Mouse (Mus musculus): ENCODE measurements around the gene Maats1. TPM values are rescaled to one million over a fixed set of nuclear protein-coding genes. Genes with fewer than 3 reads are reported as not detected.

Gene Maats1
- polyA plus RNA-seq (2012; rRNA removed) = 0.04 TPM in 1 of 2 replicates, not detected in the other

DNA sequence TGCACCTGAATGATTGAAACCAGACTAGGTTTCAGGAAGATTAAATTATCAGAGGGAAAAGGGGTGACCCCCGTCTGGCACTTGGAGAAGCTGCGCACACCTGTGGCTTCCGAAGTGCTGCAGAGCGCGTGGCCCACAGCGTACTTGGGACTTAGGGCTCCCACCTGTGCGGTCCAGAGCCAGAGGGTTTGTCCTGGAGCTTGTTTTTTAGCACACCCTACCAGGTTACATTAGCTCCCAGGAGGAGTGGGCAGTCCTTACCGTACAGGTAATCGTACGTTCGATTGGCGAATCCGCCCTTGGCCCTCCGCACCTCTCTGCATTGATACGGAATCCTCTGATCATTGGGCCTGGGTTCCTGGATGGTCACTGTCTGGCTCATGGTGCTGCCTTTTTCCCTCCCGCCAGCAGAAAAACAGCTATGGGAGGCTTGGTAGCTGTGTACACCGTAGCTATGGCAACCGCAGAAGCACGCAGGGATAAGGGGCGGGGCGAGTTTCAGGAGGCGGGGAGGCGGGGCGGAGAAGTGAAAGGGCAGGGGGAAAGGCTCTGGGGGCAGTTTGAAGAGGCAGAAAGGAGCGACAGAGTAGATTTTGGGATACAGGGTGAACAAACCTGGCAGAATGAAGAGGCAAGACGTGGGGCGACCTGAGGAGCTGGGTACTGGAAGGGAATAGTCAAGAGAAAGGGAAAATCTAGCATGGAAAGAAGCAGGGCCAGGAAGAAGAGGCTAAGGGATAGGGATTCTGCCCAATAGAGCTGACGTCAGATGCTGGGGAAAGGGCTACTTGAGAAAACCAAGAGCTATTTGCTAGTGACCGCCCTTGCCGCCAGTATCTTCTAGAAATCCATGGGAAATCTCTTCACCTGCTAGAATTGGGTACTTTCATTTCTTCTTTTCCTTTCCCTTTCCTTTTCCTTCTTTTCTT, at the start of gene Maats1:
Gene Maats1 (minus strand): TSS at position 748 of the 929 bp plus-strand sequence.
- Histone ChIP-seq H3K4me3 (ENCODE audit: extremely low read depth, insufficient read depth, insufficient read length) (peak within 1 kb of the TSS; percentile 23; the same call in 1 of the 2 replicates), H3K4me1 (ENCODE audit: control insufficient read depth, insufficient read depth, insufficient read length) (peaks cover 3% of the 10 kb centered on the region; the same call in 1 of the 2 replicates), H3K27me3 (ENCODE audit: control insufficient read depth, insufficient read depth, low read length) (no peaks in the 10 kb centered on the region), H3K27ac (ENCODE audit: insufficient read depth, low read length) (no peak within 1 kb of the TSS), H3K36me3 (ENCODE audit: control insufficient read depth, insufficient read depth, low read length) (no peaks in the 10 kb centered on the region)
- 39% methylated on average over 30 of the region's 30 CpGs for WGBS
- DNase-seq (ENCODE audit: low read depth in 1 of 2, low spot score in 2 of 2) = peak in 1 of 2 experiments; percentile 16
- TF ChIP-seq POLR2A (IDR thresholded peaks at IDR 0.05; ENCODE audit: low read depth, low read length) (no peak), CTCF (IDR thresholded peaks at IDR 0.05; ENCODE audit: extremely low read depth, insufficient read depth, insufficient read length, insufficient replicate concordance) (no peak)

- WGBS = 87% methylated on average over 7 of the region's 7 CpGs
These were observed 48.4 kb upstream of the Maats1 start for GRCm38 (mm10) chr16:38390322-38390721.

GRCm38 (mm10) chr16:38389284-38389893, 47.4 kb upstream of the Maats1 start:
- DNase-seq (ENCODE audit: low read depth in 1 of 2, low spot score in 2 of 2) = no peak
- TF ChIP-seq POLR2A (IDR thresholded peaks at IDR 0.05; ENCODE audit: low read depth, low read length) = no peak
- no peak for TF ChIP-seq CTCF (IDR thresholded peaks at IDR 0.05; ENCODE audit: extremely low read depth, insufficient read depth, insufficient read length, insufficient replicate concordance)
- no peaks in the 10 kb centered on the region for H3K27me3 ChIP-seq (ENCODE audit: control insufficient read depth, insufficient read depth, low read length)
- H3K36me3 ChIP-seq (ENCODE audit: control insufficient read depth, insufficient read depth, low read length) = no peaks in the 10 kb centered on the region
- H3K4me1 ChIP-seq (ENCODE audit: control insufficient read depth, insufficient read depth, insufficient read length) = no peaks in the 10 kb centered on the region
- no peak overlapping the region for H3K27ac ChIP-seq (ENCODE audit: insufficient read depth, low read length)
- H3K4me3 ChIP-seq (ENCODE audit: extremely low read depth, insufficient read depth, insufficient read length) = no peak overlapping the region
- WGBS = 86% methylated on average over 8 of the region's 8 CpGs

More at GRCm38 (mm10) chr16:38390322-38390721, 48.4 kb upstream of the Maats1 start:
- no peak overlapping the region for H3K4me3 ChIP-seq (ENCODE audit: extremely low read depth, insufficient read depth, insufficient read length)
- no peak overlapping the region for H3K27ac ChIP-seq (ENCODE audit: insufficient read depth, low read length)
- H3K36me3 ChIP-seq (ENCODE audit: control insufficient read depth, insufficient read depth, low read length) = no peaks in the 10 kb centered on the region
- DNase-seq (ENCODE audit: low read depth in 1 of 2, low spot score in 2 of 2) = no peak
- H3K27me3 ChIP-seq (ENCODE audit: control insufficient read depth, insufficient read depth, low read length) = no peaks in the 10 kb centered on the region
- H3K4me1 ChIP-seq (ENCODE audit: control insufficient read depth, insufficient read depth, insufficient read length) = no peaks in the 10 kb centered on the region
- no peak for TF ChIP-seq CTCF (IDR thresholded peaks at IDR 0.05; ENCODE audit: extremely low read depth, insufficient read depth, insufficient read length, insufficient replicate concordance)
- no peak for TF ChIP-seq POLR2A (IDR thresholded peaks at IDR 0.05; ENCODE audit: low read depth, low read length)

DNA sequence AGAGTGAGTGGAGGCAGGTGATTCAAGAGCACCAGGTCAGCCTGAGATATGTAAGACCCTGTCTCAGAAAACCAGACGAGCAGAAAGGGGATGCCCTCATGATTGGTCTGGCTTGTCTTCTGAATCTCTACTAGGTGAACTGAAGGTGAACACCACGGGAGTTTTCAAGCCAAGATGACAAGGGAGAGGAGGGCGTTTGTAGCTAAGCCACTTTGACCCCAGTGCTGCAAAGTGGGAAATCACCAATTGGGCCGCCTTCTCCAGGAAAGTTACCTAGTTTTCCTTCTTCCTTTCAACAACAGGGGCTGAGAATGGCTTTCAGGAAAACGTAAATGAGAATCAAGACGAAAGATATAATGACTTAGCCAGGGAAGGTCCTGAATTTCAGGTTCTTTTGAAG, 46.8 kb upstream of the Maats1 start:
- Histone ChIP-seq H3K27me3 (ENCODE audit: control insufficient read depth, insufficient read depth, low read length) (no peaks in the 10 kb centered on the region), H3K4me3 (ENCODE audit: extremely low read depth, insufficient read depth, insufficient read length) (no peak overlapping the region), H3K4me1 (ENCODE audit: control insufficient read depth, insufficient read depth, insufficient read length) (no peaks in the 10 kb centered on the region), H3K36me3 (ENCODE audit: control insufficient read depth, insufficient read depth, low read length) (no peaks in the 10 kb centered on the region), H3K27ac (ENCODE audit: insufficient read depth, low read length) (no peak overlapping the region)
- 91% methylated on average over 6 of the region's 6 CpGs for WGBS
- DNase-seq (ENCODE audit: low read depth in 1 of 2, low spot score in 2 of 2) = no peak
- TF ChIP-seq CTCF (IDR thresholded peaks at IDR 0.05; ENCODE audit: extremely low read depth, insufficient read depth, insufficient read length, insufficient replicate concordance) (no peak), POLR2A (IDR thresholded peaks at IDR 0.05; ENCODE audit: low read depth, low read length) (no peak)

- TF ChIP-seq POLR2A (IDR thresholded peaks at IDR 0.05; ENCODE audit: low read depth, low read length) (no peak), CTCF (IDR thresholded peaks at IDR 0.05; ENCODE audit: extremely low read depth, insufficient read depth, insufficient read length, insufficient replicate concordance) (no peak)
- H3K27ac ChIP-seq (ENCODE audit: insufficient read depth, low read length) = no peak overlapping the region
- H3K4me3 ChIP-seq (ENCODE audit: extremely low read depth, insufficient read depth, insufficient read length) = no peak overlapping the region
- DNase-seq (ENCODE audit: low read depth in 1 of 2, low spot score in 2 of 2) = no peak
- H3K36me3 ChIP-seq (ENCODE audit: control insufficient read depth, insufficient read depth, low read length) = no peaks in the 10 kb centered on the region
- 82% methylated on average over 6 of the region's 6 CpGs for WGBS
- no peaks in the 10 kb centered on the region for H3K4me1 ChIP-seq (ENCODE audit: control insufficient read depth, insufficient read depth, insufficient read length)
- H3K27me3 ChIP-seq (ENCODE audit: control insufficient read depth, insufficient read depth, low read length) = no peaks in the 10 kb centered on the region
These were observed 45.4 kb upstream of the Maats1 start for GRCm38 (mm10) chr16:38387389-38387788.

- DNase-seq (ENCODE audit: low read depth in 1 of 2, low spot score in 2 of 2) = no peak
- Histone ChIP-seq H3K4me1 (ENCODE audit: control insufficient read depth, insufficient read depth, insufficient read length) (no peaks in the 10 kb centered on the region), H3K36me3 (ENCODE audit: control insufficient read depth, insufficient read depth, low read length) (no peaks in the 10 kb centered on the region), H3K27ac (ENCODE audit: insufficient read depth, low read length) (no peak overlapping the region), H3K4me3 (ENCODE audit: extremely low read depth, insufficient read depth, insufficient read length) (no peak overlapping the region), H3K27me3 (ENCODE audit: control insufficient read depth, insufficient read depth, low read length) (no peaks in the 10 kb centered on the region)
- no peak for TF ChIP-seq CTCF (IDR thresholded peaks at IDR 0.05; ENCODE audit: extremely low read depth, insufficient read depth, insufficient read length, insufficient replicate concordance)
- no peak for TF ChIP-seq POLR2A (IDR thresholded peaks at IDR 0.05; ENCODE audit: low read depth, low read length)
- WGBS = 82% methylated on average over 4 of the region's 4 CpGs
These were observed 43.8 kb upstream of the Maats1 start for GRCm38 (mm10) chr16:38385700-38386099.

Data from spleen, adult 2 months (tissue).